Mouse (Mus musculus): Measurements from ENCODE around the gene Adgrg1.
"Not testable (repeated sequence)": the region's sequence is repeated elsewhere in the genome, so short reads cannot be mapped to it uniquely, and the experiment has no call there.

The Adgrg1 gene

DNA sequence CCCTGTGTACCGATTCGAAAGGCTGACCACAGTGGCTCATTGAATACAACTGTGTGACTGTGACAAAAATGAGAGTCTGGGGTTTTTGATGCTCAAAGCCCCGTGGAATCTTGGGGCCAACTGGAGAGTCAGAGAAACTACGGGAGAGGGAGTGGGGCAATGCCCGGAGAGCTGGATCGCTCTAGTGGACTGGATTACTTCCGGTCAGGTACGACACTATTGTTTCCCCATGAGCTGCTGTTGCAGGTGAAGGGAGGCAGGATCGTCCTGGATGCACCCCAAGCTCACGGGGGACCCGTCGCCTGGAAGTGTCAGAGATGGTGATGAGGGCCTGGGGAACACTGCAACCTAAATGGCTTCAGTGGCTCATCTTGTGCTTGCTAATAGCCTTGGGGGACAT lies 21.5 kb downstream of the Adgrg1 start:
- DNase-seq (ENCODE audit: low spot score): no peak

DNA sequence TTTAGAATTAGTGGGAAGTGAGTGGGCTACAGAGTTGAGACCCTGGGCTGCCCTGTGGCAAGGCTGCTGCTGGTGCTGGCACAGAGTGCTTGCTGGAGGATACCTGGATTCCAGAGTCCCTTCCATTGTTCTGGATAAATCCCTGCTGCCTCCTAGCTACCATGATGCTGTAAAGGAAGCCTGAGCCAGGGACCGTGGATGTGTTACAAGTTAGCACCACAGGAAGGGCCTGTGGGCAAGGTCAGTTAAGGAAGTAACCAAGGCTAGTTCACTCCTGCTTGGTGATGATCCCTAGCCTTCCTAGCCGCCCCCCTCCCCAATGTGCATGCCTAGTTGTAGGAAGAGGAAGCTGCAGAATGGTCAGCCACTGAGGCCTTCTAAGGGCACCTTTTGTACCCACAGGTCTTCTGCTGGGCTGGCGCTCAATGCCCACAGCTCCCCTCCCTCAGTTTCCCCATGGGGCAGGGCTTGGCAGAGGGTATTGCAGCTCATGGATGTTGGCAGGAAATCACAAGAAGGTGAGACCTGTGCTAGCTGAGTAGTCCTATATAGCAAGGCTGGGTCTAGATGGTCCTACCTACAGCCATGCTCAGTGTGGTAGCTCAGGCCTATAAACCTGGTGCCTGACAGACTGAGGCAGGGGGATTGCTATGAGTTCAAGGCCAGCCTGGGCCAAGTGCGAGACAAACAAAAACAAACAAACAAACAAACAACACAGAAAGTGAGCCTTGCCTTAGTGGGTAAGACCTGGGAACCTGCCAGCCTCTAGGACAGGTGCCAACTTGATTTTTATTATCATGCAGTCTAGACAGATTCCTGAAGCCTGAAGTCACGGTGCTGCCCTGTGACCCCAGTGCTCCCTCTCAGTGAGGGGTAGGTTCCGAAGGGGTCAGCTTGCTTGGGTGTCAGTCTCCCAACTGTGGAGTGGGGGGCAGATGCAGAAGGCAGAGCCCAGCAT lies 22.6 kb downstream of the Adgrg1 start:
- DNase-seq (ENCODE audit: low spot score): no peak

DNA sequence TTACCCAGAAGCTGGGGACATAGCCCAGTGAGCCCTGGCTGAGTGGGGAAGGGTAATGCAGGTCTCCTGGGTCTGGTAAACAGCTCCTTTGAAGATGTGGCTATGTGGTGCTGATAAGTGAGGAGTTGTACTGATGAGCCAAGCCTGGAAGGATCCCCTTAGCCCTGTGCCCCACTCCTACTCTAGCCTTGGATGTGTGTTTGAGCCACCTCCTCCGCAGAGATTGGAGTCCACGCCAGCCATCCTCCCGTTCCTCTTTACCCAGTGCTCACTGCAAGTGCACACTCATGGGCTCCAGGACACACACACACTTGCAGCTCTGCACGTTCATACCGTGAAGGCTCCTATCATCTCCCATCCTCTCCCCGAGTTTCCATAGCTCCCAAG lies 23.3 kb downstream of the Adgrg1 start:
- DNase-seq (ENCODE audit: low spot score): no peak

DNA sequence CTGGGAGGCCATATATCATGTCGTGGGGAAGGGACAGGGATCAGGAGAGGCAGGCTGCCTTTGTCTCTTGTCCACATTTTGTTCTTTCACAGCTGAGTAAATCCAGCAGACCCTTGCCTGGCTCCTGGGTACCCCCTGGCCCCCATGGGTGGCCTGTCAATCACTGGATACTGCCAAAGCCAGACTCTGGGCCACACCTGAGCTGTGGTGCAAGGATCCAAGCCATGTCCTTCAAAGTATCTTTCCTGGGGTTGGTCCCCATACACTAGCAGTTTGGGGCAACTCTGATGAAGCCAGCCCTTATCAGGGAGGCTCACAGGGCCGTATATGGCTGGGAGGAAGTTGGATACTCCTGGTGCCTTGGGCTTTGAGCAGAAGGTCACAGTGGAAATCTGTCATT lies 23.9 kb downstream of the Adgrg1 start:
- no peak for DNase-seq (ENCODE audit: low spot score)

DNA sequence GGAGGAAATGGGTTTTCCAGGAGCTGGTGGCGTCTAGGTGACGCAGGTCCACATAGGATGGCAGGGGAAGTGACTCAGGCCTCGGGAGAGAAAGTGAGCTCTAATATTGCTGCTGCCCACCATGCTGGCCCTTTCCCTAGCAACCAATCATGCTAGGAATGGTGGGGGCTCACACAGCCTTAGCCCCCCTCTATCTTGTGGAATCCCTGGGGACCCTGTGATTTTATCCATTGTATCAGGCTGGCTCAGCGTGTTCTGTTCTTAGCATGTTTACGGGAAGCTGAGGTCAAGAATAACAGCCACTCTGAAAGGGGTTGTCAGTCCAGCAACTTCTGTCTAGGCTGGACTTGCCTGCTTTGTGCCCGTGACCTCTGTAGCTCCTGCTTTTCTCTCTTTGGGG lies 24.5 kb downstream of the Adgrg1 start:
- DNase-seq (ENCODE audit: low spot score): no peak

DNA sequence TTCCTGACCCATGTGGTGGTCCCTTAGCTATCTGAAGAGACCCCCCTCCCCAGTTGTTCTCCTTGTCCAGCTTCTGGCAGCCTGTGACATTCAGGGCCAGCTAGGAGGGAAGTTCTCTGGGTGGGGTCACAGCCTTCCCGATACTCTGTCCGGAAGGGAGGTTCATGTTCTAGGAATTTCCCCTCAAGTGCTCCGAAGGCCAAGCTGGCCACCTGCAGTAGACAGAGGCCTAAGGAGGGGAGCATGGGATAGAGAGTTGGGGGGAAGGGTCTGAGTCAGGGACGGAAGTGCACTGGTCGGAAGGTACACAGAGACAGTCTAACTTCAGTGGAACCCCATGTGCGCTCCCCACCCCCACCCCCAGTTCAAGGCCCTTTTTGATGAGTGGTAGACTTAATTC lies 25.4 kb downstream of the Adgrg1 start:
- no peak for DNase-seq (ENCODE audit: low spot score)

DNA sequence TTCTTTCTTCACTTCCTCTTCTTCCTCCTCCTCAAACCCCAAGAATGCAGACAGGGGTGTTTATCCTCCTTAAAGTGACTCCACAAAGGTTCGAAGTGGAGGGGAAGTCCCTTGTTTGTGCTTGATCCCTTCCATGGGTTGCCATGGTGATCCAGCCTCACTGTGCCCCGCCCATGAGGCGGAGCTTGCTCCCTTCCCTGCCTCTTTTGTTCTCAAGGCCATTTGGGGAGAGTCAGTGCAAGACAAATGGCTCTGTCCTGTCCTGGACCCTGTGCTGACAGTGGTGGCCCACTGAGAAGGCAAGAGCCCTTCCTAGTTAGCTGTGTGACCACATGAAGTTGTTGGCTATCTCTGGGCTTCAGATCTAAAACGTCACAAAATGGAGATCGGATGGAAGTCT lies 26.1 kb downstream of the Adgrg1 start:
- DNase-seq (ENCODE audit: low spot score): no peak

DNA sequence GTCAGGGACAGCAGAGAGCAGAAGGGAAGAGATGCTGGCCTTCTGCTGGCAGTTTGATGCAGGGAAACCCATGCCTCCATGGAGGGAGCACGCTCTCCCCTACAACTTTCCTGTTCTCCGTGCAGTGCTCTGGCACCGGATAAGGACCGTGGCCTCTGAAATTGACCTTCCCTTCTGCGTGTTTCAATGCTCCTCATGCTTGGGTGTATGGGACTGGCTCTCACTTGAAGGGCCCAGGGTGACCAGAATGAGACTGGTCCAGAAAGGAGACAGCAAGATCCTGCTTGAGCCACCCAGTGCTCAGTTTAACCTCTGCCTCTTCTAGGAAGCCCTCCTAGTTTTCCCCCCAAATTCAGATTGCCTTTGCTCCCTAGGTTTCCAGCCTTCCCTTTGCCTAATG lies 26.6 kb downstream of the Adgrg1 start:
- DNase-seq (ENCODE audit: low spot score): no peak

DNA sequence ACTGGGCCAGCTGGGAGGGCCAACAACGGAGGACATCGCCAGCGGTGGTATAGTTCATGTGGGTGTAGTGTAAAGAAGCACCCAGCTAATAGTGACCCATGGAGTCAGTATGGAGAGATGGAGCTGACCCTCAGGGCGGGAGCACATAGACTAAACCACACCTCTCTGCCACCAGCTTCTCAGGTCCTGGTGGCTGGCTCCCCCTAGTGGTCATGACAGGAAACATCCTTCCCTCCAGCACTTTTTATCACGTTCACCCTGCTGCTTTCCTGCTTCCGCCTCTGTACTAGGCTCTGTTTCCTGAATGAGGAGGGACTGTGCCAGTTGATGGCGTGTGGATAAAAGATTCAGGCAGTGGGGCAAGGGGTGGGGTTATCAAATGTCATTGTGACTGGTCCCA lies 27.1 kb downstream of the Adgrg1 start:
- peak; percentile 67 for DNase-seq (ENCODE audit: low spot score)

DNA sequence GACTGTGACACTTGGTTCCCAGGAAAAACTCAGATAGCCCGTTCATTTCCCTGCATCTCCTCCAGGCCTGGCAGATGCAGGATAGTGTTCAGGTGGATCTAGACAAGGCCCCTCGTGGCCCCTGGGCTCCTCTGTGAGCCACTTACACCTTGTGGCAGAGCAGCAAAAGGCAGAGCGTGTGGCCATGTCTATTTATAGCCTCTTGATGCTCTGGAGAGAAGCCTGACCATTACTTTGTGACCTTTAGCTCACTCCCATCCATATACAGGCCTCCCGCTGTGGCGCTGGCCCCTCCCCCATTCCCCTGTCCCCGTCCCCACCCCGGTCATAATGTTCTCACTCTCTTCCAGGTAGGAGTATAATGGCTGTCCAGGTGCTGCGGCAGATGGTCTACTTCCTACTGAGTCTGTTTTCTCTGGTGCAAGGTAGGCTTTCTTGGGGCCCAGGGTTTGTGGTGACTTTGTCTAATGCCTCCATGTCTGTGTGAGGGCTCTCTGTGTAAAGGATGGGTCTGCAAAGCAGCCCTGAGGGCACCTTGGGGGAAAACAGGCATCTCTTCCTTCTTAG lies 27.6 kb downstream of the Adgrg1 start:
- no peak for DNase-seq (ENCODE audit: low spot score)

DNA sequence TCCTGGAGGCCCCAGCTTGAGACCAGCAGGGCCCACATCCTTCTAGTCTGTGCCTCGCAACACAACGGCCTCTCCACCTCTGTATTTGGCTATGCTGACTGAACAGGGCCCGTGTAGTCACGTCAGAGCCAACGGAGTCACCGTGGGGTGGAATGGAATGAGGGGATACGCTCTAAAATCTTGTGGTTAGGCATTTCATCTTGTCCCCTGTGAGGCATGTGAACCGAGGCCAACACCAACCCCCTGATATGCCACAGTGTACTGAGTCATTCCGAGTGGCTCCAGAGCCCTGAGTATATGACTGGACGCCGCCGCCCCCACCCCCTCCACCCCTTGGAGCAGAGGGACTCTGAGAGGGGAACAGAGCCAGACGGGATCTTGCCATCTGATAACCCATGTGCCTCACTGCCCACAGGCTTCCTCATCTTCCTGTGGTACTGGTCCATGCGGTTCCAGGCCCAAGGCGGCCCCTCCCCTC lies 37.9 kb downstream of the Adgrg1 start:
- DNase-seq (ENCODE audit: low spot score): no peak

DNA sequence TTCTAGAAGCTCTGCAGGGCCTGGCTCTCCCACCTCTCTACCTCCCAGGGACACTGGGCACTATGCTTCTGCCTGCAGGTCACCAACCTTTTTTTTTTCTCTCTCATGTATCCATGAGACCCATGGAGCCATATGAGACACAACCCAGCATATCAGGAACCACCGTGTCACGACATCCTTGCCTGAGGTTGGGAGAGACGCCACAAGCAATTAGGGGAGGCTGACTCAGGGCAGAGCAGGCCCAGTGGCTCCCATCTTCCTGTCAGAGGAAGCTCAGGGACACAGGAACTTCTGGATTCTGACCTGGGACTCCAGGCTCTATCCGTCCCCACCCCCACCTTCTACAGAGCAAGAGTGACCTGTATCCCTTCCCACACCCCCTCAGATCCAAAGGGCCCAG lies 41.3 kb downstream of the Adgrg1 start:
- DNase-seq (ENCODE audit: low spot score): no peak

DNA sequence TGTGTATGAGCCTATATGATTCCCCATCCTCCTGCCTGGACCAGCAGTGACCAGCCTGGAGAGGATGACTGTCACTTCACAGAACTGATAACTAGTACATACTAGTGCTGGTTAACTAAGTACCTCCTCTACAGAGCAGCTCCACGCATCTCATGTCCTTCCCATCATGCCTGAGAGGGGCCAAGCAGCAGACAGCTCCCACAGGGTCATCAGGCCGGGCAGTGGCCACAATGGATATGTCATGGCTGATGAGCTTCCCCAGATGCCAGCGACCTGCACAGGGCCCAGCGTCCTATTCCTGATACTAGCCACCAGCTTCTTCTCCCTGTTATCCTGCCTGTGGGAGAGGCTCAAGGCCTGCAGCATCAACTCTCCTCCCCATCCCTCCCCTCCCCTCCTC lies 42.1 kb downstream of the Adgrg1 start:
- no peak for DNase-seq (ENCODE audit: low spot score)

DNA sequence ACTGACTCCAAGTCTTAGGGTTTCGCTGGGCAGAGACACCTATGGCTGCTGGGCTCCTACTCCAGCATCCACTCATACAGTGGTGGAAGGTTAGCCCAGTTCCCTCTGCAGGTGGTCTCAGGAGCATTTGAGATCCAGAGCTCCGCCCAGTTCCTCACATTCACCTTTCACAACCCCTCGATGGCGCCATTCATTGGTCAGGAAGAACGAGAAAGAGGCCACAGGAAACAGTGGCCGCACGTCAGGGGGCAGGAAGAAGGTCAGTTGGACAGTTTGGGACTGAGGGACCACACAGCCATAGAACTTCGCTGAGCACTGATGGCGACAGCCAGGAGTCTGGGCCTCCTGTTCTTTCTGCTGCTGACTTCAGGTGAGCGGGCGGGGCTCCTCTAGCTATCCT lies 42.9 kb downstream of the Adgrg1 start, which contains the start of gene Adgrg3:
Gene Adgrg3, plus strand, starts transcription at position 242 of the 400 bp plus-strand sequence.
- DNase-seq (ENCODE audit: low spot score): no peak

DNA sequence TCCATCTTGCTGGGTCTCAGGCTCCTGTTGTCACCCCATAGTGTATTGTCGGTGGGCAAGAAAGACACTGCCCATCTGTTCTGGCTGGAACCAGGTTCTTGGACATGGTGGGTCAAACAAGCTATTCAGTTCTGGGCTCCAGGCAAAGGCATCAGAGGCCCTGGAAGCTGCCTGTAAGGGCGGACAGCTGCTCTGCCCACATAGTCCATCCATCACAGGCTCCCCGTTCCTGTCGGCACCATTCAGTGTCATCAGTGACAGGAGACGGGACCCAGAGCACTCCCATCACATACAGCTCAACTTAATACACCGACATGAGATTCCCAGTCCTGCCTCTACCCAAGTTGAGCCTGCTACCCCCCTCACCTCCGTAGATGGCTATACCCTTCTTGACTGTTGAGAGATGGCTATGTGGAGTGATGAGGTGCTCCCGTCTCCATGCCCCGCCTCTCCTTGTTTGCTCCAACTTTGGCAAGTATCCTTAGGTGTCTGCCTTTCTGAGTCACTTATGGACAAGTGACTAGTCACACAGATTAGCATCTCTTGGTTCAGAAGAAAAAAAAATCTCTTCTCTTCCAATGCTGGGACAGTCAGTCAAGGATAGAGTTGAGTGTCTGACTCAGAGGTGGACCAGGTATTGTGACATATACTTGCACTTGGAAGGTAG lies 43.6 kb downstream of the Adgrg1 start:
- DNase-seq (ENCODE audit: low spot score): no peak

DNA sequence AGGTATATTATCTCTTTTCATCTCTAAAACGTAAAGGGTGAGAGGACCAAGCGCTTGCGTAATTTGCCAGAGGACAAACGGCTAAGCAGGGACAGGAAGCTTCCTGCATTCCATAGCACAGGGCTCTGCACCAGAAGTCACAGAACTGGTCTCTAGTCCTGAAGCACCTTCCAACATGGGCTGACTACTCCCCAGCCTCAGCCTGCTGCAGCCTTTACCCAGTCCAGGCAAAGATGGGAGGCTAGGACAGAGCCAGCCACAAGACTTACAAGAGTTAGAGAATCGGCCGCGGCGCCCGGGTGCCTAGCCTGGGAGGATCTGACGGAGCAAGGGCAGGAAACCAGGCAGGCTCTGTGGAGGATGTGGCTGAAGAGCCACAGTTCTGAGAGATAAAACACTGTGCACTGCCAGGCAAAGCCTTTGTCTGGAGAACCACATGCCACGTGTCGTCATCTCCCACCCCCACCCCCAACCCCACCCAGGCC lies 45.8 kb downstream of the Adgrg1 start:
- DNase-seq (ENCODE audit: low spot score): peak; percentile 29

DNA sequence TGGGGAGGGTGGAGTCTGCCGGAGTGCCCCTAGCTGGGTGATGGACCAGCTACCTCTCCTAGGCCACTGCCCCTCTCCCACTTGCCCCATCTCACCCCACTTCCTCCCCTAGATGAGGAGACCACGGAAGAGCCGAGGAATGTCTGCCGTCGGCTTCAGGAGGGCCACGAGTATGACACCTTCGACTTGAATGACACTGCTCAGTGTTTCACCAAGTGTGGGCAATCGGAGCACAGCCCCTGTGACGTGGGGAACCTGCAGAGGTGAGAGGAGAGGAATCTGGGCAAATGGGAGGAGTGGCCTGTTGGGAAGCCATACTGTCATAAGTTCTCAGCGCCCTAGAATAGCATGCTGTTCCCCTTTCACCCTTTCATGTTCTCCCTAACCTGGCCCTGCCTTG lies 46.3 kb downstream of the Adgrg1 start:
- no peak for DNase-seq (ENCODE audit: low spot score)

DNA sequence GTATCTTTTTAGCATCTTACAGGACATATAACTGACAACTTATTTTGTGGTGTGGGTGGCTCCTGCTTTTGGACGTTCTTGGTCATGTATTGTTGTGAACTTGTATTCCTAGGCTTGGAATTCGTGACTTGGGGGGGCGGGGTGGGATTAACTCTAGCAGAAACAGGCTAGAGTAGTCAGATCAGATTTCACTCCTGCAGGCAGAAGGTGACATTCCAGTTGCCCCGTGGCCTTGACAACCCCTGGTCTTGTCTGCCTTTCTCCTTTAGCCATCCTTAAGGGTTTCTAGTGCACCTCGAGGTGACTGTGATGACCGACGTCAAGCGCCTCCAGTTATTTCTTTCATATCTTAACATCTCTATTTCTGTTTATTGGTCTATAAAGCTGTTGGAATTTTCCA lies 48.6 kb downstream of the Adgrg1 start:
- no peak for DNase-seq (ENCODE audit: low spot score)

DNA sequence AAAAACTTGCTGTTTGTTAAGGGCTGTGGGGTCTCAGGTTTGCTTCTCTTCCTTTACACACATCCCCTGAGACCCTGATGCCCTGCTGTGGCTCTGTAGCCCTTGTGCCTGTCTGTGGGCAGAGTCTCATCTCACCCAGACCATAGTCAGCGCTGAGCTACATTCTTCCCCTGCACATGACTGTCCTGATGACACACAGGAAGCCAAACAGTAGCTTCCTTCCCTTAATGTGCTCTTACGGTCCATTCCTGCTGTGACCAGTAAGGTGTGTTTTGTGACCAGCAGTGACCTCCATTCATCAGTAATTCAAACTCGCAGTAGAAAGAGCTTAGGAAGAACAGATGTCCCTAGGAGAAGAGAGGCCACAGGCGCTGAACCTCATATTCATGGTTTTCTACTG lies 49.8 kb downstream of the Adgrg1 start:
- no peak for DNase-seq (ENCODE audit: low spot score)

DNA sequence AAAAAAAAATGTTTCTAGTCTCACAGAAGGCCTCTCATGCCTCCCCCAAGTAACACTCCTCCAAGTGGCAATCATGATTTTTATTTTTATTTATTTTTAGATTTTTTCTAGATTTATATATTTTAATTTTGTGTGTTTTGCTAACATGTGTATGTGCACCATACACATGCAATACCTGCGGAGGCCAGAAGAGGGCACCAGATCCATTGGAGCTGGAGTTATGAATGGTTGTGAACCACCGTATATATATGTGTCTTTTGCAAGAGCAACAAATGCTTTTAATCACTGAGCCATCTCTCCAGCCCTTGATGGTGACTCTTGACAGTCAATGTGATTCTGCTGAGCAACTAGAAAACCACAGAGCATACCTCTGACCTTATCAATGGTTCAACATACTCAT lies 50.9 kb downstream of the Adgrg1 start:
- no peak for DNase-seq (ENCODE audit: low spot score)

DNA sequence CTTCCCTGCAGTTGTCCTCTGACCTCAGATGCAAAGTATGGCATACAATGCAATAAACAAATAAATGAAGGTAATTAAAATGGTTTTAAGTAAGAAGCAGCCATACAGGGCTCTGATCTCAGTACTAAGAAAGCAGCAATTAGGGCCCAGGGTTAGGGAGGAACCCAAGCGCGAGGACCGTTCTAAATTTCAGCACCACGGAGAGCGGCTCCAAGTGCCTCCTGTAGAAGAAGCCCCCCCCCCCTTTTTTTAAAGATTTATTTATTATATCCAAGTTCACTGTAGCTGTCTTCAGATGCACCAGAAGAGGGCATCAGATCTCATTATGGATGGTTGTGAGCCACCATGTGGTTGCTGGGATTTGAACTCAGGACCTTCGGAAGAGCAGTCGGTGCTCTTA lies 53.8 kb downstream of the Adgrg1 start:
- DNase-seq (ENCODE audit: low spot score): not testable (repeated sequence)

DNA sequence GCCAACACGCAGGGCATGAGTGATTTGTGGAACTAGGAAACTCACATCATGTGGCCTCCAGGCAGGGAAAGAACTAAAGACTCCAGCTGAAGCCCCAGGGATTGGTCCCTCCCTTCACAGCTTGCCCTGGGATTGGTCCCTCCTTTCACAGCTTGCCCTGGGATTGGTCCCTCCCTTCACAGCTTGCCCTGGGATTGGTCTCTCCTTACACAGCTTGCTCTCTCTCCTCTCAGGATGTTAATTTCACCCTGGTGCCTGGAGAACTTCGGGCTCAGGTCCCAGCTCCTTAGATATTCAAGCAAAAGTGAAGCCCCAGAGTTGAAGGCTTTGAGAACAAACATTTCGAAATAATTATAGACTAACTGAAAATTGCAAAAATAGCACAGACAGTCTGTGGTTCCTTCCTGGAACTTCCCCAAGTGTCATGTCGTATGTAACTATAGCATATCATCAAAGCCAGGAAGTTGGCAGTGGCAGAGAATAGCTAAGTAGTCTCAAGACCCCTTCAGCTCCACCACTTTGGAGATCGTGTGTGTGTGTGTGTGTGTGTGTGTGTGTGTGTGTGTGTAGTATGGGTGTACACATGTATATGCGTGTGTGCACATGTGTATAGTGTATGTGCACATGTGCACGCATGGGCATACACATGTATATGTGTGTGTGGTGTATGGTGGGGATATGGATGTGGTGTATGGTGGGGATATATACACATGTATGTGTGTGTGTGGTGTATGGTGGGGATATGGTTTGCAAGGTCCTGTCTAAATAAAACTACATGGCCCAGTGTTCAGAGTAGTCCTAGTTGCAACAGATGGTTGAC lies 62.8 kb downstream of the Adgrg1 start:
- DNase-seq (ENCODE audit: low spot score): no peak
